Mouse (Mus musculus): ENCODE results near the gene Nsun5.

DNA sequence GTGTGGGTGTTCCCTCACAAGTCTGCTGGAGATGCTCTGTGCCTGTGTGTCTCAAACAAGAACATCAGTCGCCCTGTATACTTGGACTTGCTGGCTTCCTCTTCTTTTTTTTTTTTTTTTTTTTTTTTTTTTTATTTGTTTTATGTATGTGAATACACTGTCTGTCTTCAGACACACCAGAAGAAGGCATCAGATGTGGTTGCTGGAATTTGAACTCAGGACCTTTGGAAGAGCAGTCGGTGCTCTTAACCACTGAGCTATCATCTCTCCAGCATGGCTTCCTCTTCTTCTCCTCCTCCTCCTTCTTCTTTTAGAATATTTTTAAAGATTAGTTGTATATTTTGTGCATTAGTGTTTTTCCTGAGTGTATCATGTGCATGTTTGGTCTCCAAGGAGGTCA is 12.2 kb upstream of the Nsun5 start:
- TF ChIP-seq CTCF (IDR thresholded peaks at IDR 0.05; ENCODE audit: extremely low read depth, insufficient read depth, low read length) (no peak), POLR2A (IDR thresholded peaks at IDR 0.05; ENCODE audit: extremely low read depth, insufficient read depth, low read length) (no peak)
